Mouse (Mus musculus) neural tube, embryonic 15.5 days (tissue): ENCODE measurements around the gene Foxa2. TPM values are rescaled to one million over a fixed set of nuclear protein-coding genes. Genes with fewer than 3 reads are reported as not detected.

Experiments used
- ATAC-seq: fragments of 200-750 bp; cut with Nextera tagmentation; 2 replicates; pipeline ENCODE4 v1.8.0; 2017; ENCODE audit warnings: mild to moderate bottlenecking, moderate TSS enrichment, moderate library complexity; ENCODE audit not compliant: low FRiP score
- H3K27ac ChIP-seq: fragments of 300-500 bp; sonication (generic); replicated peaks from 2 replicates; pipeline ENCODE4 v1.5.1; 2015; ENCODE audit warnings: mild to moderate bottlenecking, inconsistent platforms
- H3K27me3 ChIP-seq: fragments of 300-500 bp; sonication (generic); replicated peaks from 2 replicates; pipeline ENCODE4 v1.6.1; 2015; ENCODE audit warnings: inconsistent platforms
- H3K36me3 ChIP-seq: fragments of 300-500 bp; sonication (generic); 2 replicates; pipeline ENCODE4 v1.6.1; 2015; ENCODE audit warnings: inconsistent platforms
- H3K4me1 ChIP-seq: fragments of 300-500 bp; sonication (generic); 2 replicates; pipeline ENCODE4 v1.6.1; 2015; ENCODE audit warnings: inconsistent platforms
- H3K4me2 ChIP-seq: fragments of 300-500 bp; sonication (generic); 2 replicates; pipeline ENCODE4 v1.6.1; 2015; ENCODE audit warnings: inconsistent platforms, mild to moderate bottlenecking, moderate library complexity
- H3K4me3 ChIP-seq: fragments of 300-500 bp; sonication (generic); replicated peaks from 2 replicates; pipeline ENCODE4 v1.5.1; 2015; ENCODE audit warnings: mild to moderate bottlenecking, inconsistent platforms
- H3K9ac ChIP-seq: fragments of 300-500 bp; sonication (generic); replicated peaks from 2 replicates; pipeline ENCODE4 v1.6.1; 2015; ENCODE audit warnings: mild to moderate bottlenecking, inconsistent platforms
- H3K9me3 ChIP-seq: fragments of 300-500 bp; sonication (generic); replicated peaks from 2 replicates; pipeline ENCODE4 v1.6.1; 2016; ENCODE audit warnings: inconsistent platforms
- WGBS: fragments of 180-500 bp; shearing (Covaris S2); methylation state at CpG from one replicate; pipeline ENCODE4 v1.1.7; 2015; ENCODE audit warnings: mixed read lengths; 5-methylcytosine and 5-hydroxymethylcytosine counted together
- polyA plus RNA-seq: library from polyadenylated mRNA; unstranded; fragments of >200 nt; fragmentation: Nextera tagmentation; extraction: Ambion mirVana; gene quantifications from 2 replicates; pipeline ENCODE4 v1.2.1, GENCODE M21; 2015

Gene Foxa2
- polyA plus RNA-seq, 1 experiment from 2014 or later = 1.3 TPM

DNA sequence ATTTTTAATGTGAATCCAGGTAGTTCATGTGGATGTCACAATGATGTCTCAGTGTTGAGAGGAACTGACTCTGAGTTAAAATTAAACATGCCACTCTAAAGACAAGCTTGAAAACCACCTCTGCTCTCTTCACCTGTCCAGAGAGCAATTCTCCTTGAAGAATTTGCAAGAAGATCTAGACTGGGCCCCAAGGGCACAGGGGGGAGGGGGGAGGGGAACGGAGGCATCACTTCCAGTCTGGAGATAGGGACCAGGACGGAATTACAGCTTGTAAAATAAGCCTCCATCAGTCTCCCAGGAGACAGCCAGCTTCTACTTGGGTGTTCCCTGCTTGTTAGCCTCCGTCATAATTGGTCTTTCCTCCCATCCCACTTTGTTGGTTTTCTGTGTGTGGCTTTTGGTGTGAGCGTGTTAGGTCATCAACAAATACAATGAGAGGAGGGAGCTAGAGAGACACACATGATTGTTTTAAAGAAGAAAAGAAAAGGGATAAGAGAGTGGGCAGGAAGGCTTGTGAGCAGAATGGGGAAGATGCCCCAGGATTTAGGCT, 10.1 kb downstream of the Foxa2 start:
- Histone ChIP-seq H3K9ac (no peak overlapping the region), H3K27ac (no peak overlapping the region), H3K4me3 (no peak overlapping the region), H3K27me3 (peaks cover 94% of the 10 kb centered on the region), H3K4me1 (no peaks in the 10 kb centered on the region), H3K36me3 (no peaks in the 10 kb centered on the region), H3K9me3 (no peaks in the 10 kb centered on the region), H3K4me2 (no peak overlapping the region)
- 4% methylated on average over 4 of the region's 4 CpGs for WGBS
- ATAC-seq = no peak

DNA sequence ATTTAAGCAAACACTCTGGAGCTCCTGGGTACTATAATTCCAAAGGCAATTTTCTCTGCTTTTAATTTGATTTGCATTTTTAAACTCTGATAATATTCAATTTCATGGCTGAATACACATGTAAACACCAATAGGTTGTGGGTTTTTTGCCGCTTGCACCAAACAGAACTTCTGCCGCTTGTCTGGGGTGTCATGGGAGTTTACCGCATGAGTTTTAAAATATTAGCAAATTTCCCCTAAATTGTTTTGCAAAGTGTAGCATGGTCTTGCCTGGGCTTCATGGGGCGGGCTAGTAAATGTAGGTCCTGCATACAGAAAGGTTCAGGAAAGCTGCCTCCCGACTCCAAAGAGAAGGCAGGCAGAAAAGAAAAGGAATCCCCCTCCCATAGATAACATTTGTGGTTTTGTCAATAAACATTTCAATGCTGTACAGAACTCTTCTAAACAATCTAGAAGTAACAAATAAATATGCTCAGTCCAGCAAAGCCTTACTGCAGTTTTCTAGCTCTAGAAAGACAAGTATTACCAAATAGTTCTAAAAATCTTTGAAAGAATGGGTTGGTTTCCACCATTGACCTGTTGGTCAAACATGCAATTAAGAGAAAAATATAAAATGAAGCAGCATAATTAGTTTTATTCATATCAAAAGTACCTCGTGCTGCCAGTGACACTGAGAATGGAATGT, 15.6 kb downstream of the Foxa2 start:
- Histone ChIP-seq H3K9ac (no peak overlapping the region), H3K4me2 (no peak overlapping the region), H3K9me3 (no peaks in the 10 kb centered on the region), H3K36me3 (no peaks in the 10 kb centered on the region), H3K27me3 (peaks cover 92% of the 10 kb centered on the region), H3K4me1 (no peaks in the 10 kb centered on the region), H3K27ac (no peak overlapping the region), H3K4me3 (no peak overlapping the region)
- 3% methylated on average over 6 of the region's 6 CpGs for WGBS
- no peak for ATAC-seq

- Histone ChIP-seq H3K27me3 (peaks cover 90% of the 10 kb centered on the region), H3K4me1 (no peaks in the 10 kb centered on the region), H3K27ac (no peak overlapping the region), H3K4me2 (no peak overlapping the region), H3K9ac (no peak overlapping the region), H3K36me3 (no peaks in the 10 kb centered on the region), H3K4me3 (no peak overlapping the region), H3K9me3 (no peaks in the 10 kb centered on the region)
- no peak for ATAC-seq
- 1% methylated on average over 11 of the region's 11 CpGs for WGBS
These were observed 16.2 kb downstream of the Foxa2 start for GRCm38 (mm10) chr2:148030613-148030935.

- no peak for ATAC-seq
- H3K27ac ChIP-seq = no peak overlapping the region
These were observed 16.8 kb downstream of the Foxa2 start for GRCm38 (mm10) chr2:148029751-148030612.

GRCm38 (mm10) chr2:148029050-148029608, 17.6 kb downstream of the Foxa2 start:
- H3K4me3 ChIP-seq = no peak overlapping the region
- H3K9ac ChIP-seq = no peak overlapping the region
- no peaks in the 10 kb centered on the region for H3K9me3 ChIP-seq
- no peak for ATAC-seq
- no peak overlapping the region for H3K4me2 ChIP-seq
- no peaks in the 10 kb centered on the region for H3K4me1 ChIP-seq
- no peak overlapping the region for H3K27ac ChIP-seq
- peaks cover 90% of the 10 kb centered on the region for H3K27me3 ChIP-seq
- 11% methylated on average over 9 of the region's 9 CpGs for WGBS
- no peaks in the 10 kb centered on the region for H3K36me3 ChIP-seq

More at GRCm38 (mm10) chr2:148029751-148030612, 16.8 kb downstream of the Foxa2 start:
- Histone ChIP-seq H3K27me3 (peaks cover 90% of the 10 kb centered on the region), H3K4me2 (no peak overlapping the region), H3K4me1 (no peaks in the 10 kb centered on the region), H3K9ac (no peak overlapping the region), H3K9me3 (no peaks in the 10 kb centered on the region), H3K36me3 (no peaks in the 10 kb centered on the region), H3K4me3 (no peak overlapping the region)
- 2% methylated on average over 21 of the region's 21 CpGs for WGBS

GRCm38 (mm10) chr2:148026366-148026765, 20.4 kb downstream of the Foxa2 start:
- WGBS = 87% methylated on average over 1 of the region's 1 CpGs
- no peak overlapping the region for H3K4me3 ChIP-seq
- H3K9ac ChIP-seq = no peak overlapping the region

GRCm38 (mm10) chr2:148025481-148025880, 21.3 kb downstream of the Foxa2 start:
- Histone ChIP-seq H3K4me1 (no peaks in the 10 kb centered on the region), H3K27me3 (peaks cover 95% of the 10 kb centered on the region), H3K4me2 (no peak overlapping the region), H3K4me3 (no peak overlapping the region), H3K9me3 (no peaks in the 10 kb centered on the region), H3K36me3 (no peaks in the 10 kb centered on the region), H3K9ac (no peak overlapping the region), H3K27ac (no peak overlapping the region)
- ATAC-seq = no peak
- 28% methylated on average over 2 of the region's 2 CpGs for WGBS

More at GRCm38 (mm10) chr2:148026366-148026765, 20.4 kb downstream of the Foxa2 start:
- H3K9me3 ChIP-seq = no peaks in the 10 kb centered on the region
- no peak overlapping the region for H3K27ac ChIP-seq
- no peak for ATAC-seq
- no peaks in the 10 kb centered on the region for H3K36me3 ChIP-seq
- no peaks in the 10 kb centered on the region for H3K4me1 ChIP-seq
- H3K4me2 ChIP-seq = no peak overlapping the region
- H3K27me3 ChIP-seq = peaks cover 93% of the 10 kb centered on the region

DNA sequence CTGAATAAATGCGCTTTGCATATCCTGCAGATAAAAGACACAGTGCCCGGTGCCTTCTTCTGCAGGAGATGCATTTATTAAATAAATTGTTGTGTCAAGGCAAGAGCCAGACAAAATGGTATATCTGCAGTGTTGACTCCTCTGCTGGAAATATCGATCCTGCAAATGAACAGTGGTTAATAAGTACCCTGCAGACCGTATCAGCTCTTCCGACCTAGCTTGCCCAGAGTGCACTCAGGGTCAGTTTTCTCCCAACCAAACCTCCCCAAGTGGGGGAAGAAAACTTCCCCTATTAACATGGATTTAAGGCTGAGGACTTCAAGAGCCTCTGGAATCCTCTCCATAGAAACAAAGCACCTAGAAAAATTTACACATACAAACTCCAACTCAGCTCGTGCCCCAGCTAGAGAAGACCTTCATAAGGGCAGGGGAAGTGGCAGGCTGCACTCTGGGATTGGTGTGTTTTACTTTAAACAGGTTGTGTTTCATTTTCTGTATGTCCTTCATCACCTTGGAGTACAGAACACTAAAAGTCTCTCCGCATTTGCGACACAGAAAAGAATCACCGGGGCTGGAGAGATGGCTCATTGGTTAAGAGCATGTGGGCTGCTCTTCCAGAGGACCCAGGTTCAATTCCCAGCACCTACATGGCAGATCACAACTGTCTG, 22.4 kb downstream of the Foxa2 start:
- H3K9me3 ChIP-seq = no peaks in the 10 kb centered on the region
- no peaks in the 10 kb centered on the region for H3K4me1 ChIP-seq
- no peaks in the 10 kb centered on the region for H3K36me3 ChIP-seq
- H3K4me2 ChIP-seq = no peak overlapping the region
- no peak overlapping the region for H3K27ac ChIP-seq
- ATAC-seq = no peak
- no peak overlapping the region for H3K9ac ChIP-seq
- WGBS = 66% methylated on average over 9 of the region's 9 CpGs
- H3K27me3 ChIP-seq = peaks cover 94% of the 10 kb centered on the region
- no peak overlapping the region for H3K4me3 ChIP-seq

- no peak overlapping the region for H3K4me3 ChIP-seq
- no peaks in the 10 kb centered on the region for H3K36me3 ChIP-seq
- peaks cover 94% of the 10 kb centered on the region for H3K27me3 ChIP-seq
- H3K27ac ChIP-seq = no peak overlapping the region
- H3K4me1 ChIP-seq = no peaks in the 10 kb centered on the region
- no peaks in the 10 kb centered on the region for H3K9me3 ChIP-seq
- 6% methylated on average over 12 of the region's 12 CpGs for WGBS
- no peak overlapping the region for H3K4me2 ChIP-seq
- no peak for ATAC-seq
- H3K9ac ChIP-seq = no peak overlapping the region
These were observed 23.4 kb downstream of the Foxa2 start for GRCm38 (mm10) chr2:148023340-148023806.

- H3K4me1 ChIP-seq = no peaks in the 10 kb centered on the region
- peaks cover 93% of the 10 kb centered on the region for H3K27me3 ChIP-seq
- no peaks in the 10 kb centered on the region for H3K9me3 ChIP-seq
- no peak overlapping the region for H3K4me3 ChIP-seq
- ATAC-seq = no peak
- H3K27ac ChIP-seq = no peak overlapping the region
- 12% methylated on average over 5 of the region's 5 CpGs for WGBS
- no peak overlapping the region for H3K4me2 ChIP-seq
- H3K9ac ChIP-seq = no peak overlapping the region
- H3K36me3 ChIP-seq = no peaks in the 10 kb centered on the region
These were observed 24.7 kb downstream of the Foxa2 start for GRCm38 (mm10) chr2:148021919-148022570.

DNA sequence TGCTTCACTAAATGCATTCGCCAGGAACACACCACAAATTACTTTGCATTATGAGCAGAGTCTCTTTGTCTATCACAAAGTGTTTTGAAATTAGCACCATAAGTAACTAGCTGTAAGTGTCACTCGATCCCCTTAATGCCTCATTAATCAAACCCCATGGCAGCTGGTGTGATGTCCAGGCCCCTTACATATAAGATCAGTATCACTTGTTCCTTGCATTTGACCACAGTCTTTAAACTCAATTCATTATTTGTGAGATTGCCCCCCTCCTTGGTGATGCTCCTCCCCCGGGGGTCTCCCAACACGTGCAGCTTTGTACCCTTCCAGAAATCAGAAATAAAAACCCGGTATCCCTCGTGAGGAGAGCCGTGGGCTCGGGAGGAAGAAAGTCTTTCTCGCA, 25.8 kb downstream of the Foxa2 start:
- Histone ChIP-seq H3K4me1 (no peaks in the 10 kb centered on the region), H3K9me3 (no peaks in the 10 kb centered on the region), H3K36me3 (no peaks in the 10 kb centered on the region), H3K4me3 (no peak overlapping the region), H3K27me3 (peaks cover 84% of the 10 kb centered on the region), H3K9ac (no peak overlapping the region), H3K27ac (no peak overlapping the region), H3K4me2 (no peak overlapping the region)
- ATAC-seq = no peak
- 19% methylated on average over 9 of the region's 9 CpGs for WGBS
